Mouse (Mus musculus): Measurements from ENCODE around the gene Elp4. TPM values are rescaled to one million over a fixed set of nuclear protein-coding genes. Genes with fewer than 3 reads are reported as not detected.

The Elp4 gene
- polyA plus RNA-seq, 1 experiment from 2014 or later = 46.2 TPM

- Histone ChIP-seq H3K27me3 (replicated peaks; ENCODE audit: control insufficient read depth, insufficient read depth, low read length) (peaks cover 14% of the 10 kb centered on the region), H3K4me1 (replicated peaks; ENCODE audit: control insufficient read depth, insufficient read depth, low read length) (peaks cover 60% of the 10 kb centered on the region), H3K4me3 (replicated peaks; ENCODE audit: low read length) (peak overlapping the region; percentile 46), H3K27ac (ENCODE audit: low read length) (no peak overlapping the region), H3K36me3 (ENCODE audit: control insufficient read depth, insufficient read depth) (no peaks in the 10 kb centered on the region), H3K9me3 (ENCODE audit: control insufficient read depth, low read length) (no peaks in the 10 kb centered on the region), H3K4me2 (ENCODE audit: low read length) (peak overlapping the region; percentile 41), H3K9ac (replicated peaks; ENCODE audit: low read depth, low read length) (no peak overlapping the region; the same call in 1 of the 2 replicates)
- ATAC-seq = no peak
- WGBS = 7% methylated on average over 4 of the region's 4 CpGs
These were observed 226.1 kb downstream of the Elp4 start for GRCm38 (mm10) chr2:105678306-105678705.

DNA sequence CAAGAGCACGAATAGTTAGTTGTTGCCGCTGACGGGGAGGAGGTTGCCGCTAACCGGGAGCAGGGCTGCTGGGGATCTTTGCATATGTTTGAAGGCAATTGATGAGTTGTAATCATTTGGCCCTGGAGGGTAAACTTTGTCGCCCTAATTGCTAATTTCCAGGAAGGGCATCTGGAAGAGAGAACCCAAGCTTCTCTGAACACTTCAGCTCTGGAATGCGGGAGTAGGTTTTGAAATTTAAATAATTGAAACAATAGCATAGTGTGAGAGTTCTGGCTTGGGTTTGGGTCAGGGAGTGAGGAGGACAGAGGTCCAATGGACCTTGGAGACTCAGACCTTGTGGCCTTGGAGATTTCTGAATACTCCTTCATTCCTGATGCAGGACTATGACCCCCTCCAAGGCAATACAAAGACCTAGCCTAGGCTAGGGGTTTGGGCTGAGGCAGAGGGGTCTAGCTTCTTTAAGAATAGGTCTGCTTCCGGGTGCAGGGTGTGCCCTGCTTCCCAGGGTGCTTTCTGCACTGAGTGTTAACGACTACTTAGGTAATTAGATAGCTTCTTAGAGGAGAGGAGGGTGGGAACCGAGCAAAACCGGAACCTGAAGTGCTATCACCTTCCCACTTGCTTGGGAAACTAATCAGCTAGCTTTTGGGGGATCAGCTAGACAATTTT lies 226.8 kb downstream of the Elp4 start:
- H3K9me3 ChIP-seq (ENCODE audit: control insufficient read depth, low read length) = no peaks in the 10 kb centered on the region
- 1% methylated on average over 11 of the region's 11 CpGs for WGBS
- H3K27me3 ChIP-seq (replicated peaks; ENCODE audit: control insufficient read depth, insufficient read depth, low read length) = peaks cover 19% of the 10 kb centered on the region
- ATAC-seq = no peak
- peak overlapping the region; percentile 70 for H3K4me2 ChIP-seq (ENCODE audit: low read length)
- peaks cover 57% of the 10 kb centered on the region for H3K4me1 ChIP-seq (replicated peaks; ENCODE audit: control insufficient read depth, insufficient read depth, low read length)
- H3K4me3 ChIP-seq (replicated peaks; ENCODE audit: low read length) = peak overlapping the region; percentile 46
- H3K9ac ChIP-seq (replicated peaks; ENCODE audit: low read depth, low read length) = peak overlapping the region; percentile 48
- H3K27ac ChIP-seq (ENCODE audit: low read length) = peak overlapping the region; percentile 13; the same call in 1 of the 2 replicates
- no peaks in the 10 kb centered on the region for H3K36me3 ChIP-seq (ENCODE audit: control insufficient read depth, insufficient read depth)

GRCm38 (mm10) chr2:105676909-105677433 lies 227.4 kb downstream of the Elp4 start:
- under 1% methylated on average over 11 of the region's 11 CpGs for WGBS
- peak overlapping the region; percentile 70 for H3K4me2 ChIP-seq (ENCODE audit: low read length)
- no peak for ATAC-seq
- H3K36me3 ChIP-seq (ENCODE audit: control insufficient read depth, insufficient read depth) = no peaks in the 10 kb centered on the region
- H3K9ac ChIP-seq (replicated peaks; ENCODE audit: low read depth, low read length) = peak overlapping the region; percentile 64
- H3K27ac ChIP-seq (ENCODE audit: low read length) = peak overlapping the region; percentile 81
- H3K27me3 ChIP-seq (replicated peaks; ENCODE audit: control insufficient read depth, insufficient read depth, low read length) = peaks cover 19% of the 10 kb centered on the region
- H3K4me3 ChIP-seq (replicated peaks; ENCODE audit: low read length) = peak overlapping the region; percentile 46
- H3K9me3 ChIP-seq (ENCODE audit: control insufficient read depth, low read length) = no peaks in the 10 kb centered on the region
- H3K4me1 ChIP-seq (replicated peaks; ENCODE audit: control insufficient read depth, insufficient read depth, low read length) = peaks cover 52% of the 10 kb centered on the region

GRCm38 (mm10) chr2:105676080-105676908 lies 228.1 kb downstream of the Elp4 start:
- H3K4me2 ChIP-seq (ENCODE audit: low read length) = peak overlapping the region; percentile 70
- H3K27me3 ChIP-seq (replicated peaks; ENCODE audit: control insufficient read depth, insufficient read depth, low read length) = peaks cover 19% of the 10 kb centered on the region
- no peaks in the 10 kb centered on the region for H3K36me3 ChIP-seq (ENCODE audit: control insufficient read depth, insufficient read depth)
- no peak for ATAC-seq
- WGBS = under 1% methylated on average over 73 of the region's 77 CpGs
- peak overlapping the region; percentile 46 for H3K4me3 ChIP-seq (replicated peaks; ENCODE audit: low read length)
- H3K9me3 ChIP-seq (ENCODE audit: control insufficient read depth, low read length) = no peaks in the 10 kb centered on the region
- H3K27ac ChIP-seq (ENCODE audit: low read length) = peak overlapping the region; percentile 81
- peaks cover 46% of the 10 kb centered on the region for H3K4me1 ChIP-seq (replicated peaks; ENCODE audit: control insufficient read depth, insufficient read depth, low read length)
- peak overlapping the region; percentile 64 for H3K9ac ChIP-seq (replicated peaks; ENCODE audit: low read depth, low read length)

DNA sequence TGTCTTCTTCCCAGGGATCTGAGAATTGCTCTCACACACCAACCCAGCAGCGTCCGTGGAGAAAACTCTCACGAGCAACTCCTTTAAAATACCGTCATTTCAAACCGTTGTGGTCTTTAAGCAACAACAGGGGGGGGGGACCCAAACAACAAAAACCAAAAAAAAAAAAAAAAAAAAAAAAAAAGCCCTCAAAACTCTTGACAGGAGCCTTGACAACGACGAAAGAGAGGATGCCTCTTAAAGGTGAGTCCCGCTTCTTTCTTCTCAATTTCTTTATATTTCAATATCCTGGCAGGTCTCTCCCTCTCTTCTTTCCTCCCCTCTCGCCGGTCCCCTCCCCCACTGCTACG lies 228.7 kb downstream of the Elp4 start:
- Histone ChIP-seq H3K27ac (ENCODE audit: low read length) (peak overlapping the region; percentile 81), H3K4me2 (ENCODE audit: low read length) (peak overlapping the region; percentile 70), H3K27me3 (replicated peaks; ENCODE audit: control insufficient read depth, insufficient read depth, low read length) (peaks cover 19% of the 10 kb centered on the region), H3K9me3 (ENCODE audit: control insufficient read depth, low read length) (no peaks in the 10 kb centered on the region), H3K4me1 (replicated peaks; ENCODE audit: control insufficient read depth, insufficient read depth, low read length) (peaks cover 40% of the 10 kb centered on the region), H3K4me3 (replicated peaks; ENCODE audit: low read length) (peak overlapping the region; percentile 46), H3K36me3 (ENCODE audit: control insufficient read depth, insufficient read depth) (no peaks in the 10 kb centered on the region), H3K9ac (replicated peaks; ENCODE audit: low read depth, low read length) (peak overlapping the region; percentile 64)
- ATAC-seq = no peak
- WGBS = under 1% methylated on average over 11 of the region's 11 CpGs

DNA sequence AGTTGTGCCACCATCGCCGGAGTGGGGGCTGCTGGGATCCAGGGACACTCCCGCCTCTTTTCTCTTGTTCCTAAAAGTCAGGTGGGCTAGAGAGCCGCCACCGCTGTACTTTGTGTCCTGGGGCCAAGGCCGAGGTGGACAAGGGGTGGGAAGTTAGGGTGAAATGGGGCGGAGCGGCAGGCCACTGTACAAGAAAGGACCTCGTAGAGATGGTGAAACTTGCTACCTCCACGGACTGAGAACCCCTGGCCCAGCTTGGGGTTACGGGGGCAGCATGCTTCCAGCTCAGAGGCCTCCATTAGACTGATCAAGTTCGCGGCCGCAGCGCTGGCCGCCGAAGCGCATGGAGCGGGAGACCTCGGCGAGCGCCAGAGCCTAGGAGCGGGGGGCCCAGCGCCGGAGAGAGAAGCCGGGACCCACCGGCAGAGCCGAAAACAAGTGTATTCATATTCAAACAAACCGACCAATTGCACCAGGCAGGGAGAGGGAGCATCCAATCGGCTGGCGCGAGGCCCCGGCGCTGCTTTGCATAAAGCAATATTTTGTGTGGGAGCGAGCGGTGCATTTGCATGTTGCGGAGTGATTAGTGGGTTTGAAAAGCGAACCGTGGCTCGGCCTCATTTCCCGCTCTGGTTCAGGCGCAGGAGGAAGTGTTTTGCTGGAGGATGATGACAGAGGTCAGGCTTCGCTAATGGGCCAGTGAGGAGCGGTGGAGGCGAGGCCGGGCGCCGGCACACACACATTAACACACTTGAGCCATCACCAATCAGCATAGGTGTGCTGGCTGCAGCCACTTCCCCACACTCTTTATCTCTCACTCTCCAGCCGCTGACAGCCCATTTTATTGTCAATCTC lies 229.3 kb downstream of the Elp4 start:
- Histone ChIP-seq H3K4me3 (replicated peaks; ENCODE audit: low read length) (peak overlapping the region; percentile 46), H3K9ac (replicated peaks; ENCODE audit: low read depth, low read length) (peak overlapping the region; percentile 64), H3K27me3 (replicated peaks; ENCODE audit: control insufficient read depth, insufficient read depth, low read length) (peaks cover 21% of the 10 kb centered on the region), H3K27ac (ENCODE audit: low read length) (peak overlapping the region; percentile 81), H3K4me2 (ENCODE audit: low read length) (peak overlapping the region; percentile 70), H3K9me3 (ENCODE audit: control insufficient read depth, low read length) (no peaks in the 10 kb centered on the region), H3K36me3 (ENCODE audit: control insufficient read depth, insufficient read depth) (no peaks in the 10 kb centered on the region), H3K4me1 (replicated peaks; ENCODE audit: control insufficient read depth, insufficient read depth, low read length) (peaks cover 40% of the 10 kb centered on the region)
- peak; percentile 92 for ATAC-seq
- under 1% methylated on average over 49 of the region's 49 CpGs for WGBS

DNA sequence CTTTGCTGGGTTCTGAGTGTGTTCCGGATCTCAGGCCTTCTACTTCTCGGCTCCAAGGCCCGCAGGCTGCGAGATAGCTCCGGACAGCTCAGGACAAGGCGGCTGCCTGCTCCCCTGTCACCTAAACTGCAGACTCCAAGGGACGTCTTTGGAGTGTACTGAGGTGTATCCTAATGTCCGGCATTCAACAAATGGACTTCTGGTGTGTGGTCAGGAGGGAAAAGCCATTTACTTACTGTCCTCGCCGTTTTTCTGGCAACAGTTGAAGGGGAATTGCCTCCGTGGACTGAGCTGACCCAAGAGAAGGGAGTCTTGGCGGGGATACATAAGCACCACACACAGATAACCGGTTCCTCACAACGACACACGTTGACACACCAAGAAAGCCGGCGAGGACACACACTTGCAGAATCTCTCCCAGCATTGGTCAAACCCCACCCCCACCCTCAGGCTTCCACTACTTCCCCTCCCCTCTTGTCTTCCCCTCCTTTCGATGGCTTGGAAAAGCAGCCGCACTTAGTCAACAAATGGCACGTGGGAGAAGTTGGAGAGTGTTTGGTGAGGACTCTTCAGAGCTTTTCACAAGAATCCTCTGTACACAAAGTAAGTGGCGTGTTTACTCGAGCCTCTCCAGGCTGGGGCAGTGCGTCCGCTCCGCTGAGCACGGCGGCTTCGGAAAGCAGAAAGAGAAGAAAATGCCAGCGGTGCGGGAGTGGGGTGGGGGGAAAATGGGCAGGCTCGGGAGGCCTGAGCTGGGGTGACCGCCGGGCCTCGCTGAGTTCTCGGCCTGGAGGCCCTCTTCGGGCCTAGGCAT lies 230.1 kb downstream of the Elp4 start:
- H3K9ac ChIP-seq (replicated peaks; ENCODE audit: low read depth, low read length) = peak overlapping the region; percentile 64
- H3K27me3 ChIP-seq (replicated peaks; ENCODE audit: control insufficient read depth, insufficient read depth, low read length) = peaks cover 17% of the 10 kb centered on the region
- no peaks in the 10 kb centered on the region for H3K9me3 ChIP-seq (ENCODE audit: control insufficient read depth, low read length)
- H3K4me2 ChIP-seq (ENCODE audit: low read length) = peak overlapping the region; percentile 70
- peak overlapping the region; percentile 46 for H3K4me3 ChIP-seq (replicated peaks; ENCODE audit: low read length)
- H3K36me3 ChIP-seq (ENCODE audit: control insufficient read depth, insufficient read depth) = no peaks in the 10 kb centered on the region
- H3K27ac ChIP-seq (ENCODE audit: low read length) = peak overlapping the region; percentile 81
- 0 out of 2 replicates have a peak, but pooled peaks have one; percentile 3 for ATAC-seq
- 4% methylated on average over 36 of the region's 36 CpGs for WGBS
- peaks cover 40% of the 10 kb centered on the region for H3K4me1 ChIP-seq (replicated peaks; ENCODE audit: control insufficient read depth, insufficient read depth, low read length)

DNA sequence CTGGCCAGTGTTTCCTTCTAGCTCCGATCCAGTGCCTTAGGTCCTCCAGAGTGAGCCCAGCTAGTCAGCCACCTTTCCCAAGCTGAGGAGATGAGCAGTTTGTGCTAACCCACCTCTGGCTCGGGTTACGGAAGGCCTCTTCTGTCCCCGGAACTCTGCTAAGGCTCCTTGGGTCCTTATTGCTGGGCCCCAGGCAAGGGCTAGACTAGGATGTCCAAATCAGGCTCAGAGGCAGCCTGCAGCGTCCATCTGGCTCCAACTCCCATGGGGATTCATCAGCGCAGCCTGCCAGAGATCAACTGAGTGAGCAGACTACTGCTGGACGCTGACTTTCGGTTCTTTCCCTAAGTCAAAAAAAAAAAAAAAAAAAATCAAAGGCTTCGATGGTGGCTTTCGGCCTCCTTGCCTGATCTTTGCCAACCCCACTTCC lies 230.7 kb downstream of the Elp4 start:
- peaks cover 16% of the 10 kb centered on the region for H3K27me3 ChIP-seq (replicated peaks; ENCODE audit: control insufficient read depth, insufficient read depth, low read length)

More for the DNA sequence above, 230.7 kb downstream of the Elp4 start:
- H3K4me3 ChIP-seq (replicated peaks; ENCODE audit: low read length) = peak overlapping the region; percentile 46
- H3K9me3 ChIP-seq (ENCODE audit: control insufficient read depth, low read length) = no peaks in the 10 kb centered on the region
- H3K4me1 ChIP-seq (replicated peaks; ENCODE audit: control insufficient read depth, insufficient read depth, low read length) = peaks cover 47% of the 10 kb centered on the region
- ATAC-seq = no peak
- H3K36me3 ChIP-seq (ENCODE audit: control insufficient read depth, insufficient read depth) = no peaks in the 10 kb centered on the region
- H3K4me2 ChIP-seq (ENCODE audit: low read length) = peak overlapping the region; percentile 70
- H3K9ac ChIP-seq (replicated peaks; ENCODE audit: low read depth, low read length) = peak overlapping the region; percentile 50
- peak overlapping the region; percentile 81 for H3K27ac ChIP-seq (ENCODE audit: low read length)
- WGBS = 6% methylated on average over 10 of the region's 10 CpGs
